Mouse (Mus musculus) liver, embryonic 11.5 days (tissue): ENCODE results near the gene Zfp747. TPM values are rescaled to one million over a fixed set of nuclear protein-coding genes. Genes with fewer than 3 reads are reported as not detected.
"Not testable (repeated sequence)": the region's sequence is repeated elsewhere in the genome, so short reads cannot be mapped to it uniquely, and the experiment has no call there.

Experiments used
- ATAC-seq: fragments of 200-750 bp; cut with Nextera tagmentation; replicated peaks from 2 replicates; pipeline ENCODE4 v1.8.0; 2017; ENCODE audit warnings: moderate number of reproducible peaks, mild to moderate bottlenecking, moderate TSS enrichment, moderate library complexity; ENCODE audit not compliant: low FRiP score
- DNase-seq: peaks from one replicate; pipeline ENCODE4 v3.0.0-alpha.2; 2017; ENCODE audit warnings: low spot score
- H3K27ac ChIP-seq: fragments of 300-500 bp; sonication (generic); 2 replicates; pipeline ENCODE4 v1.5.1; 2014; ENCODE audit warnings: mild to moderate bottlenecking, low read depth, low read length, control low read depth
- H3K27me3 ChIP-seq: fragments of 300-500 bp; sonication (generic); replicated peaks from 2 replicates; pipeline ENCODE4 v1.6.1; 2014; ENCODE audit warnings: low read length, mixed read lengths; ENCODE audit not compliant: control insufficient read depth, insufficient read depth
- H3K36me3 ChIP-seq: fragments of 300-500 bp; sonication (generic); 2 replicates; pipeline ENCODE4 v1.6.1; 2014; ENCODE audit warnings: mild to moderate bottlenecking, low read length, moderate library complexity, mixed read lengths; ENCODE audit not compliant: control insufficient read depth, insufficient read depth
- H3K4me1 ChIP-seq: fragments of 300-500 bp; sonication (generic); replicated peaks from 2 replicates; pipeline ENCODE4 v1.6.1; 2014; ENCODE audit warnings: low read length, mixed read lengths; ENCODE audit not compliant: control insufficient read depth, insufficient read depth
- H3K4me2 ChIP-seq: fragments of 300-500 bp; sonication (generic); 2 replicates; pipeline ENCODE4 v1.6.1; 2014; ENCODE audit warnings: mild to moderate bottlenecking, control low read depth, moderate library complexity
- H3K4me3 ChIP-seq: fragments of 300-500 bp; sonication (generic); 2 replicates; pipeline ENCODE4 v1.5.1; 2014; ENCODE audit warnings: low read depth, low read length, control low read depth
- H3K9ac ChIP-seq: fragments of 300-500 bp; sonication (generic); 2 replicates; pipeline ENCODE4 v1.6.1; 2014; ENCODE audit warnings: low read depth, low read length, control low read depth
- H3K9me3 ChIP-seq: fragments of 300-500 bp; sonication (generic); 2 replicates; pipeline ENCODE4 v1.6.1; 2016; ENCODE audit warnings: low read length, inconsistent platforms, mixed read lengths; ENCODE audit not compliant: control insufficient read depth
- WGBS: fragments of 180-500 bp; shearing (Covaris S2); extraction: QIAGEN DNeasy Blood & Tissue Kit; methylation state at CpG from one replicate; pipeline ENCODE4 v1.1.7; 2014; 5-methylcytosine and 5-hydroxymethylcytosine counted together
- polyA plus RNA-seq: library from polyadenylated mRNA; unstranded; fragments of >200 nt; fragmentation: Nextera tagmentation; extraction: Ambion mirVana; gene quantifications from 2 replicates; pipeline ENCODE4 v1.2.1, GENCODE M21; 2014

The Zfp747 gene
- polyA plus RNA-seq, 1 experiment from 2014 or later = 5.8 TPM

DNA sequence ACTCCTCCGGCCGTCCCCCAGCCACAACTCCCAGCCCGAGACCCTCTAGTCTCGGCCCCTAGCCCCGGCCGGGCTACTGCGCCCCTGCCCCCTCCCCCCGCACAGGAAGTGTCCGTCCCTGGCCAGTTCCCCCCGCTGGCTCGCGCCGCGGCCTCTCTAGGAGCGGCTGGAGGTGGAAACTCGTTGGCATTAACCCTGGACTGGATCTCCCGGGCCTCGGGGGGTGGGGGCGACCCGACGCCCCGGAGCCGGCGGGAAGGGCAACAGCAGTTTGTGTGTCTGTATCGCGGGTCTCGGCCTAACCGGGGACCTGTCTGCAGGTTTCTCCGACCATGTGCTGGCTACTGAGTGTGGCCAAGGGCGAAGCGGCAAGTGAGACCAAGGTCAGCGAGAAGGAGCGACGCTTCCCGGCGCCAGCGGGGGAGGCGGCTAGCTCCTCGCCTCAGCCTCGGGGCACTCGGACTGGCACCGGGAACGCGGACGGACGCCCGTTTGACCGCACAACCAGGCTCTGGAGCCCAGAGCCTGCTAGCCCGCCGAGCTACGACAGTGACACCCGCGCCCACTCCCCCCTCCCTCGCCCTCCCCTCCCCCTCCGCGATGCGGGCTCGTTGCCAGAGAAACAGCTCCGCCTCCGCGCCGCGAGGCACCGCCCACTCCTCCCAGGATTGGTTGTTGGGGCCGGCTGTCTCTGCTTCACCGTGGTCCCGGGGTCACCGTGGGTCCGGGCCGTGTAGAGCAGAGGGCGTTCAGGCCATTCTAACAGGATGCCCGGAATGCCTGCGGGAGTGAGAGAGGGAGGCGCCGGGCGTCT, 30.1 kb downstream of the Zfp747 start, which contains the start of gene Zfp768:
Gene Zfp768 (minus strand): TSS at position 78 of the 814 bp plus-strand sequence.
- H3K9ac ChIP-seq = peak within 1 kb of the TSS; percentile 86
- peak within 1 kb of the TSS; percentile 70 for H3K4me2 ChIP-seq
- peak within 1 kb of the TSS; percentile 81 for H3K27ac ChIP-seq

DNA sequence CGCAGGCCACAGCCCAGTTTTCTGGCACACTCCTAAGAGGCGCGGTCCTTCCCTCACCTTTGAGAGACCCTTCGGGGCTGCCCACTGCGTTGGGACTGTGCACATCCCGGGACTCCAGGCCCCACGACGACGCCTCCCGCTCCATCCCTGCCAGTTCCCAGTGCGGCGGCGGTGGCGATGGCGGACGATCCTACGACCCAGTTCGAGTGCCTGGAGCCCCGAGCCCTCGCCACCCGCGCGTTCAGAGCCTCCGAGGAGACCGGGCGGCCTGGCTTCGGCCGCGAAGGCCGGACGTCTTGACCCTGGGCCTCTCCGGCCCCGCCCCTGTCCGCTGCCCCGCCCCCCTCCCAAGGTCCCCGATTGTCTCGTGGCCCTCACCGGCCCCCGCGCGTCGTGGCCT, 30.8 kb downstream of the Zfp747 start:
- Histone ChIP-seq H3K27me3 (no peaks in the 10 kb centered on the region), H3K4me2 (peak overlapping the region; percentile 70), H3K9ac (peak overlapping the region; percentile 86), H3K36me3 (peaks cover 6% of the 10 kb centered on the region), H3K27ac (peak overlapping the region; percentile 81), H3K4me1 (peaks cover 23% of the 10 kb centered on the region), H3K9me3 (no peaks in the 10 kb centered on the region), H3K4me3 (peak overlapping the region; percentile 90)
- DNase-seq = no peak
- WGBS = under 1% methylated on average over 40 of the region's 42 CpGs
- peak; percentile 44 for ATAC-seq

More for the DNA sequence above, 30.1 kb downstream of the Zfp747 start, which contains the start of gene Zfp768:
- under 1% methylated on average over 75 of the region's 76 CpGs for WGBS
- ATAC-seq (peak; percentile 88), DNase-seq (peak; percentile 94)
- Histone ChIP-seq H3K36me3 (peaks cover 6% of the 10 kb centered on the region), H3K9me3 (no peaks in the 10 kb centered on the region), H3K4me3 (peak within 1 kb of the TSS; percentile 90), H3K27me3 (no peaks in the 10 kb centered on the region), H3K4me1 (peaks cover 23% of the 10 kb centered on the region)

DNA sequence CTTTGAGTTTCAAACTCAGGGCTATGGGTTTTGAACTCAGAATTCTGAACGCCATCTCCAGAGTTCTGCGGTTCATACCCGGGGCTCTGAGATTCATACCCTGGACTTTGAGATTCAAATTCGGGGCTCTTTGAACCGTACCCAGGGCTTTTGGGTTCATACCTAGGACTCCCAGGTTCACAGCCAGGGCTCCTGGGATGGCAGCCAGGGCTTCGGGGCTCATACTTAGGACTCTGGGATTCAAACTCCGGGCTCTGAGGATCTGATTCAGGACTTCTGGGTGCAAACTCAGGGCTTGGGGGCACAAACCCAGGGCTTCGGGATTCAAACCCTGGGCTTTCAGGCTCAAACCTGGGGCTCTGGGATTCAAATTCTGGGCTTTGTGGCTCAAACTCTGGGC, 31.5 kb downstream of the Zfp747 start:
- no peak overlapping the region for H3K27ac ChIP-seq
- H3K4me1 ChIP-seq = peaks cover 23% of the 10 kb centered on the region
- H3K9ac ChIP-seq = peak overlapping the region; percentile 86
- ATAC-seq (no peak), DNase-seq (no peak)
- H3K36me3 ChIP-seq = peaks cover 6% of the 10 kb centered on the region
- H3K9me3 ChIP-seq = no peaks in the 10 kb centered on the region
- no peaks in the 10 kb centered on the region for H3K27me3 ChIP-seq
- WGBS = 90% methylated on average over 8 of the region's 8 CpGs
- peak overlapping the region; percentile 90 for H3K4me3 ChIP-seq
- peak overlapping the region; percentile 70 for H3K4me2 ChIP-seq

DNA sequence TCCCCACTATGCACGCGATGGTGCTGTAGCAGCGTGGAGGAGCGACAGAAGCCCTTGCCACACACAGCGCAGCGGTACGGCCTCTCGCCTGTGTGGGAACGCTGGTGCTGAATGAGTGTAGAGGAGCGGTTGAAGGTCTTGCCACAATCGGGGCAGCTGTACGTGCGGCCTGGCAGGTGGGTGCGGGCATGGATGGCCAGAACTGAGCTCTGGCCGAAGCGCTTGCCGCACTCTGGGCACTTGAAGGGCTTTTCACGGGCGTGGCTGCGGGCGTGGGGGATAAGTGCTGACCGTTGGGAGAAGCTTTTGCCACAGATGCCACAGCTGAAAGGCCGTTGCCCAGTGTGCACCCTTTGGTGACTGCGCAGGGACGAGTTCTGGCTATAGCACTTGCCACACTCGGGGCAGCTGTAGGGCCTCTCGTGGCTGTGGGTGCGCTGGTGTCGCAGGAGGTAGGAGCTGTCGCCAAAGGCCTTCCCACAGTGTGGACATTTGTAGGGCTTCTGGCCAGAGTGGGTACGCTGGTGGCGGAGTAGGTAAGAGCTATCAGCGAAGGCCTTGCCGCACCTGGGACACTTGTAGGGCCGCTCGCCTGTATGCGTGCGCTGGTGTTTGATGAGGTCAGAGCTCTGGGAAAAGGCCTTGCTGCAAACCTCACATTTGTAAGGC, 32.4 kb downstream of the Zfp747 start:
- no peaks in the 10 kb centered on the region for H3K27me3 ChIP-seq
- no peak overlapping the region for H3K9ac ChIP-seq
- ATAC-seq = no peak
- H3K4me2 ChIP-seq = no peak overlapping the region
- 90% methylated on average over 38 of the region's 38 CpGs for WGBS
- H3K4me1 ChIP-seq = peaks cover 23% of the 10 kb centered on the region
- H3K9me3 ChIP-seq = no peaks in the 10 kb centered on the region
- H3K4me3 ChIP-seq = peak overlapping the region; percentile 10; the same call in 1 of the 2 replicates
- no peak for DNase-seq
- H3K36me3 ChIP-seq = peaks cover 6% of the 10 kb centered on the region
- 0 out of 2 replicates have a peak overlapping the region, but pooled peaks have one; percentile 19 for H3K27ac ChIP-seq

DNA sequence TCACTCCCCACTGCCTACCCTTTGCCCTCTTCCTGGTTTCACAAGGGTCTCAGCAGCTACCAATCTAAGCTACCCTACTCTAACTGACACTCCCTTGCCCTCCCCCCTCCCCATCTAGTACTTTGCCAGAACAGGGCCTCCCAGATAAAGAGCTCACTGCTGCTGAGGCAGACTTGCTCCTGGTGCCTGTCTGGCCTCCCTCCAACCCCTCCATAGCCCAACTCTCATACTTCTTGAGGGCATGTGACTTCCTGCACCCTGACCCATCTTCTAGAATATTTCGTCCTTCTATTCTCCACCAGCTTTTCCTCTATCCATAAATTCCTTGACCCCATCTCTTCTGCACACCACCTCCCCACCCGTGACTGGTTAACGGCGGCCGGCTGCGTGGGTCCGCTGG, 33.0 kb downstream of the Zfp747 start:
- H3K27ac ChIP-seq = 0 out of 2 replicates have a peak overlapping the region, but pooled peaks have one; percentile 19
- ATAC-seq (no peak), DNase-seq (no peak)
- 91% methylated on average over 7 of the region's 7 CpGs for WGBS
- no peaks in the 10 kb centered on the region for H3K27me3 ChIP-seq
- H3K9ac ChIP-seq = no peak overlapping the region
- H3K4me2 ChIP-seq = no peak overlapping the region
- H3K4me3 ChIP-seq = no peak overlapping the region
- H3K9me3 ChIP-seq = no peaks in the 10 kb centered on the region
- peaks cover 6% of the 10 kb centered on the region for H3K36me3 ChIP-seq
- H3K4me1 ChIP-seq = peaks cover 23% of the 10 kb centered on the region

DNA sequence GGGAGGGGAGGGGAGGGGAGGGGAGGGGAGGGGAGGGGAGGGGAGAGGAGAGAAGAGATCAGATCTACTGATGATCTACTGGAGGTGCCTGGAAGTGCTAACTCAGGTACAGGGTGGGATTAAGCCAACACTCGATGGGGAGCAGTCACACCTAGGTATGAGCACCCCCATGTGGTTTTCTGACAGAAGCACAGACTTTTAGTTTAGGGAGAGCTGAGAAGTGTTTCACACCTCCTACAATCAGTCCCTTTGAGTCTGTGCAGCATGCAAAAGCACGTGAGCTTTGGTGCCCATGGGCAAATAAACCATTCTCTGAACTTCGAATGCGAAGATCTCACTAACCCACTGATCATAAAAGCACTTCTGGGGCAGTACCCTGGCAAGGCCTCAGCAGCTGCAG, 33.5 kb downstream of the Zfp747 start:
- Histone ChIP-seq H3K9ac (no peak overlapping the region), H3K27me3 (no peaks in the 10 kb centered on the region), H3K4me1 (peaks cover 23% of the 10 kb centered on the region), H3K4me3 (no peak overlapping the region), H3K4me2 (no peak overlapping the region), H3K36me3 (peaks cover 6% of the 10 kb centered on the region), H3K27ac (no peak overlapping the region), H3K9me3 (no peaks in the 10 kb centered on the region)
- ATAC-seq = no peak
- DNase-seq = no peak
- 58% methylated on average over 4 of the region's 4 CpGs for WGBS

DNA sequence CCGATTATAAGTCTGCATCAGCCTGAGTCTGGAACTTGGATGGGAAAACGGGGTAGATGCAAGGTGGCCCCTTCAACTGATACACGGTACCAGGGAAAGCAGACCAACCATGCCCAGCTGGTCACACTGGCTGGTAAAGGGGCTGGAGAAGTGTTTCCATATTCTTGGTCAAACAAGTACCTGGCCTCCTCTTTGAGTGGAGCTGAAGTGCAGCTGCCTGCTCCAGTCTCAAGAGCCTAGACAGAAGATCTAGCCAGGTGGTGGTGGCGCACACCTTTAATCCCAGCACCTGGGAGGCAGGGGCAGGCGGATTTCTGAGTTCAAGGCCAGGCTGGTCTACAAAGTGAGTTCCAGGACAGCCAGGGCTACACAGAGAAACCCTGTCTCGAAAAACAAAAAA, 34.0 kb downstream of the Zfp747 start:
- not testable (repeated sequence) for H3K4me3 ChIP-seq, DNase-seq, H3K27ac ChIP-seq, H3K9me3 ChIP-seq, H3K27me3 ChIP-seq, H3K36me3 ChIP-seq, H3K4me2 ChIP-seq, ATAC-seq, H3K9ac ChIP-seq
- H3K4me1 ChIP-seq = peaks cover 21% of the 10 kb centered on the region
- WGBS = 82% methylated on average over 6 of the region's 6 CpGs

DNA sequence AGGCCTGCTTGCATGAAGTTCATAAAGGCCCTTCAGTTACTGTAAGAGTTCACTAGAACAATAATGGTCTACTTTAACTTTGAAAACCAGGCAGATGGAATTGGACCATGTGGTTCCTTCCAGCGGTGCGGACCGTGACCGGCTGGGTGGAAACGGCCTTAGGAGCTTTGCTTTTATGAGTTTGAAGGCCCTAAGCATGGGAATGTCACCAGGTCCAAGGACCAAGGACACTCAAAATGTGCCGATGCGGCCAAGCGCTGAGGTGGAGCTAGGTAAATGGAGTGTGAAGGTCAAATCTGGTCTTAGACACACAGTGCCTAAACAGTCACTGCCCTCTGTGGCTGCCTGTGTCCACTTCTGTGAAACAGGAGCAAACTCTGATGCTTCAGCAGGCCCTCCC, 34.5 kb downstream of the Zfp747 start:
- H3K9me3 ChIP-seq = no peaks in the 10 kb centered on the region
- H3K36me3 ChIP-seq = peaks cover 6% of the 10 kb centered on the region
- ATAC-seq (no peak), DNase-seq (no peak)
- WGBS = 91% methylated on average over 8 of the region's 8 CpGs
- H3K9ac ChIP-seq = no peak overlapping the region
- H3K4me3 ChIP-seq = no peak overlapping the region
- no peak overlapping the region for H3K27ac ChIP-seq
- no peaks in the 10 kb centered on the region for H3K27me3 ChIP-seq
- H3K4me2 ChIP-seq = no peak overlapping the region
- peaks cover 17% of the 10 kb centered on the region for H3K4me1 ChIP-seq
